Mouse (Mus musculus) right cerebral cortex, postnatal 14 days (tissue): ENCODE measurements around the gene Amt.
"Not testable (repeated sequence)": the region's sequence is repeated elsewhere in the genome, so short reads cannot be mapped to it uniquely, and the experiment has no call there.

Experiments
- DNase-seq: peaks from one replicate; pipeline ENCODE4 v3.0.0; 2022

Gene Amt

DNA sequence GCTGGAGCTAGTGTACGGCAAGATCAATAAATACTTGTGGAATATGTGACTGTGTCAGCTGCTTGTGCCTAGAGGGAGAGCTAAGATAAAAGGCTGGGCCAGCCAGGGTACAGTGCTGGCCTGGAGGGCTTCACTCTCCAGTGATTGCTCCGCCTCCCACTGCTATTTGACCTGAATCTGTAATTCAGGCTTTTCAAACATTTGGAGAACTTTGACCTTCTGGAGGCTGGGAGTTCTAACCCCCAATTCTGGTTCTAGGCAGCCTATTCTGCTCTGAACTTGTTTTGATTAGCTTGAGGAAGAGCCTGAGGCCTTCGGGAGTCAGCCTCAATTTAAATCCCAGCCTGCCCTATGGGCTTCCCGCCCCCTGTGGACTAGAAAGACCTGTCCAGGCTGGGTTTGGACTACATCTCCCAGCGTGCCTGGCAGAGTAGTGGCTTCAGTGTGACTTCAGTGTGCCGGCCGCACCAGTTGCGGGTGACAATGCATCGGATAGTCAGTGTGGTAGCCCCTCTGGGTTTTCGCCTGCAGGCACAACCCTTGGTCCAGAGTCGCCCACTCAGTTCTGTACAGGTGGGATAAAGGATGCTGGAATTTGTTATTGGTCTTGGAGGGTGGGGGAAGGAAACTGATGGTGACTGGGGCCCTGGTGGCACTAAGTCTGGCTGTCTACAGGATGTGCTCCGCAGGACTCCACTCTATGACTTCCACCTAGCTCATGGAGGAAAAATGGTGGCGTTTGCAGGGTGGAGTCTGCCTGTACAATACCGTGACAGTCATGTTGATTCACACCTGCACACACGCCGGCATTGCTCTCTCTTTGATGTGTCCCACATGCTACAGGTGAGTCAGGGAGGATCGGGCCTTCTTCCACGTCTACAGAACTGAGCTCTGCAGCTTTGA, at the start of gene Amt:
Amt (plus strand) TSS at position 401 of the 903 bp plus-strand sequence.
- DNase-seq: peak; percentile 23

GRCm38 (mm10) chr9:108248957-108249356, 47.7 kb upstream of the Amt start:
- no peak for DNase-seq

- DNase-seq: no peak
Measured at GRCm38 (mm10) chr9:108251877-108252276, 44.8 kb upstream of the Amt start.

GRCm38 (mm10) chr9:108252766-108253165, 43.9 kb upstream of the Amt start:
- DNase-seq: no peak

DNA sequence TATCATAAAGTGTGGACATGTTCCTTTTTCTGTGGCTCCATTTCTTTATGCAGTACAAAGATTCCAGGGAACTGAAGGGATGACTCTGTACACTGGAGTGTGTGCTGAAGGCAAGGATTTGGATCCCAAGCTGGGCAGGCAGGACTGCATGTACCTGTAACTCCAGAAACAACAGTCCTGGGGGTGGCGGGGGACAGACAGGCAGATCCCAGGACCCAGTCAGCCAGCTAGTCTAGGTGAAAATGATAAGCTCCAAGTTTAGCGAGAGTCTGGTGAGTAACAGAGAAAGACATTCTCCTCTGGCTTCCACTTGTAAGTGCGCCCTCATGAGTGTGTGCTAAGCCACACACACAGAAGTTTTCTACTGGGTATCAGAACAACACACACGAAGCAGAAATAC, 36.1 kb upstream of the Amt start:
- DNase-seq: no peak

DNA sequence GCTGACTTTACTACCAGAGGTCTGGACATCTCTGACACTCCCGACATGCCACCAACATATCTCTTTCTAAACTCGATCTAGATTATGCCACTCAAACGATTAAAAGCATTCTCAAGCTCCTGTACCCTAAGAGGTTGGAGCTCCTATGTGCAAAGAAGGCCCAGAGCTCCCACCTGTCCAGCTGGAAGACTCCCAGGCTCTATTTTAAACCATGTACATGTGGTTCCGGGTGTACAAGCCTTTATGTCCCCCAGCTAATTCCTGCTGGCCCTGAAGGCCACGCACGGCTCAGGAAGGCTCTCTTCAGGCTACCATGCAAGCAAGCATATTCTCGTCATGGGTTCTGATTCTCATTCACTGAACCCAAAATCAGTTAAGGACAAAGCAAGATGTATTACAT, 34.8 kb upstream of the Amt start:
- DNase-seq: no peak

- no peak for DNase-seq
Measured at GRCm38 (mm10) chr9:108262494-108263049, 34.1 kb upstream of the Amt start.

DNA sequence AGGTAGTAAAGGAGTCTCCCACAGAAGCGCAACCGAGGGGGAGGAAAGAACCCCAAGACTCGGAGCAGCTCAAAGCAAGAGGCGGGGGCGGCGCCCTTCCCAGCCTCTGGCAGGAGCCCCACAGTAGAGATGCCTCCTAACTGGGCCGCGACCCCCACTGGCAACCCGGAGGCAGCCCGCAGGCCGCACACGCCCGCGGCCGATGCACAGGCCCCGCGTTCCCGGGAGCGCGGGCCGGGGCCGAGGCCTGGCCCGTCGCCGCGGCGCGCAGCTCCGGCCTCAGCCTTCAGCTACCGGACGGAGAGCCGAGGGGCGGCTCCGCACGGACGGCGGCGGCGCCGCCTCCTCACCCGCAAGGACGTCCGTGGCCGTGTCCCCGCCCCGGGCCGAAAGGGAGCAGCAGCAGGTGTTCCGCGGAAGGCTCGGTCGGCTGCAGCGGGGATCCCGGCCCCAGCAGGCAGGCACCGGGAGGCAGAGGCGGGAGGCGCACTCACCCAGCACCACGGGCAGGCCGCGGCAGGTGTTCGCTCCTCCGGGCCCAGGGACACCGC, 33.4 kb upstream of the Amt start:
- peak; percentile 50 for DNase-seq

DNA sequence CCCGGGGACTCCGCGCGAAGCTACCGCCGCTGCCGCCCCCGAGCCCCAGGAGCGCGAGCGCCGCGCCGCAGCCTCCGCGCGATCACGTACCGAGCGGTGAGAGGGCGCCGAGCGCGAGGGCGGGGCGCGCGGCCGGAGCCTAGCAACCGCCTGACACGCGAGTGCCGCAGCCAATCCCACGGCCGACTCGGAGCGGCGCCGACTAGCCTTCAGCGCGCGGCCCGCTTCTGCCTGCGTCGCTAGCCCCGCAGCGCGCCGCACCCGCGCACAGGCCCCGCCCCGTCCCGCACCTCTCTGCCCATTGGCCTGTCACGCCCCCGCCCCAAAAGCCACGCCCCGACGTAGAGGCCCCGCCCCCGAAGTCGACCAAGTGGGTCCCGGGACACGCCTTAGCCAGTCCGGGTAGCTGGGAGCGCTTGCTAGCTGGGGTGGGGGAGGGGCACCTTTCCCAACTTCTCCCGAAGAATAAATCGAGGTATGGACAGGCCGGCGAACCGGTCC, 32.9 kb upstream of the Amt start, which contains the start of gene Dag1:
Dag1 (minus strand) TSS at position 269 of the 501 bp plus-strand sequence.
- DNase-seq: peak; percentile 99

GRCm38 (mm10) chr9:108264191-108264921, 32.3 kb upstream of the Amt start:
- DNase-seq: peak; percentile 21

DNA sequence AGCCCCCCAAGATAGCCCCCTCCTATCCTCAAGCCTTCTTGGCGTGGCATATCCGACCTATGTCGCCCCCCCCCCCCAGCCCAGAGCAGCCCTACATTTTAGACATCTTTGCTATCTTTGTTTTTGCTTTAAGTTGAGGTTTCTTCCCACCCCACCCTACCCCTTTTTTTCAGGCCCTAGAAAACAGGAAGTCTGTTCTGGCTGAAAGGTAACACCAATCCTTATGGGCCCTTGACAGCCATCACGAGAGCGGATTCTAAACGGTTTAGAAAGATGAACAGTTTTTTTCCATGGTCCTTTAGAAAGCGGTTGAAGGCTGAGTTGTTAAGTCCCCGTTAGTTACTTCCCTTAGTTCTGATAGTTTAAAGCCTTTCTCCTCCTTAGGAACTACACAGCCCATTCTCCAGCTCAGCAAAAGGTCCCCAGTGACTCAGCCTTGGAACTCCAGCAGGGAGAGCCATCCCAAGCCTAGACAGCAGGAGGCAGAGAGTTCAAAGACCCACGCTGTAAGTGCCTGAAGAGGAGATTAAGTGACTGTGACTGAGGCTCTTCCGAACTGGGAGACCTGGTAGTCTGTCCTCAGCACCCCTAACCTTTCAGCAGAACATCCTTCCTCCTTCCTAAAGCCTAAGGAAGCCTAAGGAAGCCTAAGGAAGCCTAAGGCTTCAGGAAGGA, 30.3 kb upstream of the Amt start:
- no peak for DNase-seq

- no peak for DNase-seq
Measured at GRCm38 (mm10) chr9:108267691-108268090, 29.0 kb upstream of the Amt start.

DNA sequence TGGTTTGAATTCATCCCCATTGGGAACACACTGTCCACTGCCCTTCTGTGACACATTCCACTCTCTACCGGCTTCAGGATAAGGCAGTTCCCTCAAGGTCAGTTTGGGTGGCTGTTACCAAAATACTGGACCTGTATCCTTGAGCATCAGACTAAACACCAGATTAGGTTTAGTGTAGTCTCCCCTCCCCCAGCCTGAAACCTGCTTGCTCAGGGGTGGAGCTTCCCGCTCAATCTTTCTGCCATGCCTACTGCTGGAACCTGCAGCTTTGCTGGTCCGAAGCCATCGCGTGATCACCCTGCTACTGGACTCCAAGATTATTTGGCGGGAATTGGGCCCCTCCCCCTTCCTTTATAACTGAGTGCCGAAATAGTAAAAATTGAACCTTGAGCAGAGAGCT, 28.0 kb upstream of the Amt start:
- DNase-seq: not testable (repeated sequence)

- DNase-seq: no peak
Measured at GRCm38 (mm10) chr9:108271941-108272340, 24.7 kb upstream of the Amt start.

DNA sequence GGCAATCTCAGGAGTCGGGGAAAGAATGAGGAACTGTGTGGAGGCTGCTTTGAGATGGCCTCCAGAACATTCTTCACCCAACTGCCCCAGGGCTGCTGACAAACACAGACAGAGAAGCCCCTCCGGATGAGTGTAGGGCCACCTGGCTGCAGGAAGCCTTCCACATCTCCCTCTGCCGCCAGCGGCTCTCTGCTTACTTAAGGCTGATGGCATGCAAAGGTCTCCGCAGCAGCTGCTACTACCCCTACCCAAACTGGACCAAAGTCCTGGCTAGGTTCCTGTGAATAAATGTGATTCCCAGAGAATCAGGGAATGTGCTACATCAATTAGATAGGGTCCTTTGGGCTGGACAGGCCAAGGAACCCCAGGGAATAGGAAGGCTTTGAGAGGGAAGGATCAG, 24.0 kb upstream of the Amt start:
- DNase-seq: no peak

DNA sequence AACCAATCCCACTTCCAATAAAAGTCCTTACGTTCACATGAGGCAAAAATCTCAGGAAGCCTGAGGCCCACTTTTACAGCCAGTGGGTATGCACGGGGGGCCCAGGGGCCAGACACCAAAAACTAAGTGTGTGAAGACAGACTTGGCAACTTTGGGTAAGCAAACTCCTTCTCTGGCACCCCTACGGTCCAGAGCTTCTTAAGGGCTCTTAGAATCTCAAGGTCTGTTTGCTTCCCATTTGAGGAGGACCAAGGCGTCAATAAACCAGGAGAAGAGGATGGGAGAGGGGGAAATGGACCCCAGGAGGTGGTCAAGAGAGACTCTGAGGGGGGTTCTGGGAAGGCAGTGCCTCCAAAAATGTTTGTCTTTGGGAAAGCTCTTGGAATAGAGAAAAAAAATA, 23.2 kb upstream of the Amt start:
- DNase-seq: no peak

DNA sequence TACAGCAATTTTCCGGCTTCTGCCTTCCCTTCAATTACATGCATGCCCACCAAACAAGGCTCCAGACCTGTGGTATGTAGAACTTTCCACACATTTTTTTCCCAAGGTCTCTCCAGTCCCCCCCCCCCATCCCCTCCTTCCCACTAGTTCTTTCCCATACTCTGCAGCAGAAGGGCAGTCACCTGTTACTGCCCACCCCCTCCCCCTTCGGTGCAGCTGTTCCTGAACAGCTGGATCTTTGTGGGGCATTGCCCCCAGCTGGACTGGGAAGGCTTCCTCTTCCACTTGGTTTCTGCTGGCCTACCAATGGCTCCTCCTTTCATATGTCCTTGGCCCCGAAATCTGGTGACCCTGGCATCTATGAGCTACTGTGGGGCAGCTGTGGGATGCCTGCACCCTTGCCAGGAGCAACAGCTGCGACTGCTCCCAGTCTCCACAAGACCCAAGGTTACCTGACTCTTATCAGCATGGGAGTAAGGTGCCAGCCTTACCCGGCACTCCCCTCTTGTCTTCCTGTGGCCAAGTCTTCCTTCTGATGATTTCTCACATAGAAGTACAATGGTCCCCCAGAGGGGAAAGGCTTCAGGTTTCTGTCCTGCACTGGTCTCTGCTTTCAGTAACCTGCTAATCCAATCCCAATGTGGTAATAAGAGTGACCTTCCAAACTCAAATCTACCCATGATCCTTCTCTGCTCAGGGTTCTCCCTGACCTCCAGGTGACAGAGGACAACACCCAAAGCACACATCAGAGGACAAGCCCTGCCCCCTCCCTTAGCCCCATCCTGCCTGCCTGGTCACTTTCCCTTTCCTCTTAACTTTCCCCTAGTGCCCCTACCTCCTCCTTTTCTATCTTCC, 21.9 kb upstream of the Amt start:
- no peak for DNase-seq

- no peak for DNase-seq
Measured at GRCm38 (mm10) chr9:108275331-108275659, 21.4 kb upstream of the Amt start.

GRCm38 (mm10) chr9:108278697-108279450, 17.8 kb upstream of the Amt start:
- DNase-seq: no peak

DNA sequence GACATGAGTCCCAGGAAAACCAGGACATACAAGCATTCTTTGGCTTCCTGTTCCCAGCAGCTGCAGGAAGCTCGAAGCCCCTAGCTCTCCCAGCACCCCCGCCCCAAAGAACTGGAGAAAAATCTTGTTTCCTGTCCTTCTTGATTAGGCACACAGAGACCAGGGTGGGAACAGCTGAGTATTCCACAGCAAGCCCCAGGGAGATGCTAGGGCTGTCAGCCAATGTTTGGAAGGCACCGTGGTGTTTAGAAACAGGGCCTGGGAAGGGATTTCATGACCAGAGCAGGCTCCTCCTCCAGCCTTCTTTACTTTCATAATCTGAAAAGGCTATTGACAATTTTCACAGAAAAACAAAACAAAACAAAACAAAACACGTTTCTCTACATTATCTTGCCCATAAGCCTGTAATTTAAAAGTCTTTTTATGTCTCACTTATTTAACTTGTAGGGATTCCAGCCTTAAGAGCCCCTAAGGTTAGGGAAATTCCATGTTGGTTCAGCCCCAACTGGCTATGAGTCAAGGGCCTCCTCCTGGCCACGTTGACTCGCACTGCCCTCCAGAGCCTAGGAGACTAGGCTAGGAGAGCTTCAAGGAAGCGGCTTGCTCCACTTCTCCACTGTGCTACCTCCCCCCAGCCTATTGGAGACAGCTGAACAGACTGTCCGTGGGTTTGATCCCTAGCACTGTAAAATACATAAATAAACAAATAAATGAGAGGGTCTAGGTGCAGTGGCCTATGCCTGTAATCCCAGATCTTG, 16.4 kb upstream of the Amt start:
- no peak for DNase-seq
